Mouse (Mus musculus) C2C12 (cell line): Measurements from ENCODE around the gene Snx27. TPM values are rescaled to one million over a fixed set of nuclear protein-coding genes. Genes with fewer than 3 reads are reported as not detected.

Experiments
- H3K27me3 ChIP-seq: one replicate; pipeline ENCODE4 v1.6.1; 2011; ENCODE audit not compliant: control insufficient read depth, insufficient read depth, insufficient read length
- H3K36me3 ChIP-seq: one replicate; pipeline ENCODE4 v1.6.1; 2011; ENCODE audit not compliant: control insufficient read depth, insufficient read depth
- H3K4me3 ChIP-seq: one replicate; pipeline ENCODE4 v1.5.1; 2011; ENCODE audit warnings: mild to moderate bottlenecking, control low read depth; ENCODE audit not compliant: poor library complexity, insufficient read depth, severe bottlenecking
- H3K79me2 ChIP-seq: one replicate; pipeline ENCODE4 v1.6.1; 2011; ENCODE audit not compliant: control insufficient read depth, insufficient read depth
- H3K79me3 ChIP-seq: one replicate; pipeline ENCODE4 v1.6.1; 2011; ENCODE audit warnings: low read depth, control low read depth
- H3ac ChIP-seq: one replicate; pipeline ENCODE3; 2011; ENCODE audit warnings: low read depth; ENCODE audit not compliant: control insufficient read depth, insufficient read length
- CEBPB ChIP-seq: IDR thresholded peaks from one replicate; pipeline ENCODE4 v1.6.1; 2011; ENCODE audit warnings: low read depth, mild to moderate bottlenecking, control low read depth, moderate library complexity
- CTCF ChIP-seq: IDR thresholded peaks from one replicate; pipeline ENCODE4 v1.5.1; 2011; ENCODE audit not compliant: control insufficient read depth, insufficient read depth, insufficient read length
- FOSL1 ChIP-seq: IDR thresholded peaks from one replicate; pipeline ENCODE4 v1.8.0; 2011; ENCODE audit warnings: mild to moderate bottlenecking, low read length; ENCODE audit not compliant: poor library complexity, insufficient read depth, severe bottlenecking
- MAX ChIP-seq: IDR thresholded peaks from one replicate; pipeline ENCODE4 v1.6.1; 2011; ENCODE audit warnings: mild to moderate bottlenecking, control low read depth
- MYOD1 ChIP-seq: IDR thresholded peaks from one replicate; pipeline ENCODE4 v1.6.1; 2011; ENCODE audit warnings: low read depth; ENCODE audit not compliant: control insufficient read depth, insufficient read length
- MYOG ChIP-seq: IDR thresholded peaks from one replicate; pipeline ENCODE4 v1.6.1; 2011; ENCODE audit not compliant: control insufficient read depth, insufficient read length; ENCODE audit errors: extremely low read depth
- USF1 ChIP-seq: IDR thresholded peaks from one replicate; pipeline ENCODE4 v1.6.1; 2011; ENCODE audit warnings: low read depth, mild to moderate bottlenecking, control low read depth, moderate library complexity
- polyA plus RNA-seq: library from polyadenylated mRNA; unstranded; fragments of >200 nt; fragmentation: generic; extraction: Trizol; gene quantifications from one replicate; pipeline ENCODE4 v1.2.1, GENCODE M21; 2012; ENCODE audit warnings: missing spikeins

Gene Snx27
- polyA plus RNA-seq, 1 experiment = 14.9 TPM

GRCm38 (mm10) chr3:94472447-94473114 lies 109.9 kb downstream of the Snx27 start:
- H3K79me3 ChIP-seq = no peaks in the 10 kb centered on the region
- no peaks in the 10 kb centered on the region for H3K36me3 ChIP-seq
- no peak overlapping the region for H3K4me3 ChIP-seq
- peaks cover 3% of the 10 kb centered on the region for H3K27me3 ChIP-seq
- H3ac ChIP-seq = no peak overlapping the region
- no peak for TF ChIP-seq CTCF
- no peak for TF ChIP-seq USF1
- TF ChIP-seq CEBPB = no peak
- no peak for TF ChIP-seq MAX
- TF ChIP-seq MYOD1 = no peak
- TF ChIP-seq MYOG = no peak
- TF ChIP-seq FOSL1 = no peak
- H3K79me2 ChIP-seq = no peaks in the 10 kb centered on the region

GRCm38 (mm10) chr3:94468931-94469330 lies 113.6 kb downstream of the Snx27 start:
- TF ChIP-seq MYOD1 (no peak), FOSL1 (no peak), MAX (no peak), USF1 (no peak), CTCF (no peak), MYOG (no peak), CEBPB (no peak)
- Histone ChIP-seq H3K4me3 (no peak overlapping the region), H3K27me3 (peaks cover 3% of the 10 kb centered on the region), H3K79me2 (no peaks in the 10 kb centered on the region), H3K79me3 (no peaks in the 10 kb centered on the region), H3K36me3 (no peaks in the 10 kb centered on the region), H3ac (no peak overlapping the region)

GRCm38 (mm10) chr3:94465632-94466430 lies 116.7 kb downstream of the Snx27 start:
- no peaks in the 10 kb centered on the region for H3K79me2 ChIP-seq

GRCm38 (mm10) chr3:94463926-94464578 lies 118.5 kb downstream of the Snx27 start:
- H3ac ChIP-seq = no peak overlapping the region
- no peak overlapping the region for H3K4me3 ChIP-seq
- no peaks in the 10 kb centered on the region for H3K79me2 ChIP-seq
- TF ChIP-seq MYOG (no peak), MAX (no peak), USF1 (no peak), FOSL1 (no peak), MYOD1 (no peak), CTCF (no peak)
- H3K36me3 ChIP-seq = no peaks in the 10 kb centered on the region
- H3K27me3 ChIP-seq = peaks cover 3% of the 10 kb centered on the region
- H3K79me3 ChIP-seq = no peaks in the 10 kb centered on the region

More at GRCm38 (mm10) chr3:94465632-94466430, 116.7 kb downstream of the Snx27 start:
- Histone ChIP-seq H3K79me3 (no peaks in the 10 kb centered on the region), H3K36me3 (no peaks in the 10 kb centered on the region), H3ac (no peak overlapping the region), H3K4me3 (no peak overlapping the region), H3K27me3 (peaks cover 3% of the 10 kb centered on the region)
- no peak for TF ChIP-seq FOSL1
- no peak for TF ChIP-seq MYOD1
- TF ChIP-seq CEBPB = no peak
- no peak for TF ChIP-seq USF1
- no peak for TF ChIP-seq MYOG
- TF ChIP-seq MAX = no peak

- no peaks in the 10 kb centered on the region for H3K36me3 ChIP-seq
- peak; percentile 48 for TF ChIP-seq MYOD1
- no peak for TF ChIP-seq USF1
- TF ChIP-seq FOSL1 = no peak
- no peak overlapping the region for H3ac ChIP-seq
- H3K27me3 ChIP-seq = no peaks in the 10 kb centered on the region
- H3K4me3 ChIP-seq = no peak overlapping the region
- H3K79me2 ChIP-seq = no peaks in the 10 kb centered on the region
- H3K79me3 ChIP-seq = no peaks in the 10 kb centered on the region
Observed at GRCm38 (mm10) chr3:94459834-94460233, 122.7 kb downstream of the Snx27 start.
